ENCODE assay signal across 7 mouse cellular contexts in the genomic region with DNA sequence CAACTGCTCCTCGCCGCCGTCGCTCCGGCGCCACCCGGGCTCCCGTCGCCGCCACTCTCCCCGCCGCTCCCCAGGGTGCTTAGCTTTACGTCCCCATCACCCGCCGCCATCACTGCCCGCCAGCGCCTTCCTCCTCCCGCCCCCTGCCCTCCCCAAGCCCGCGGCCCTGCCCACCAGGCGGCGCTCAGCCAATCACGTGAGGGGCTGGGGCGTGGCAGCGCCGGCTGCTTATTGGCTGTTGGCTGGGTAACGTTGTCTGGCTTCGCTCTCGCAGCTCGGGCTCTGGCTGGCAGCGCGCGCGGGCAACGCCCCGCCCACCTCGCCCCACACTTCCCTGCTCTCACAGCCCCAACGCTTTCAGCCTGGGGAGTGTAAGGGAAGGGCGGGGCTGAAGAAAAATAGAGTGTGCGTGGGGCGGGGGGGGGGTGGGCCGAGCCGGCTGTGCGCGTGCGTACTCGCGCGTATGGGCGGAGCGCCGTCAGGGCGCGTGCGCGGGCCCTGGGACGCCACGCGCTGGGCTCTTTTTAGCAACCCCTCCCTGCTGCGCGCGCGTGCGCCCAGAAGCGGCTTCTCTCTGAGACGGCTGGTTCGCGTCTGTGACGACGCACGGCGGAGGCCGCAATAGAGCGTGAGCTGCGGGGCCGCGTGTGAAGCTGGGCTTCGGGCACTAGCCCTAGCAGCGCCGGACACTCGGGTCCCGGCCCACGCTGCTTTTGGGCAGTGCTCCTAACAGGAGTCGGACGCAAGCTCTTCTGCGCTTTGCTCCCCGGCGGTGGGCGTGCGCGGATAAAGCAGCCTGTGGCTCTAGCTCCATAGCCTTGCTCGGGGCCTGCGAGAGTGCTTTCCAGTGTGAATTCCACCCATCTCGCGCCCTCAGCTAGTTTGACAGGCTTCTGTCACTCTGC. TPM values are rescaled to one million over a fixed set of nuclear protein-coding genes. Genes with fewer than 3 reads are reported as not detected.
DNase-seq lines count a peak whose midpoint lies in the region; ATAC-seq lines count a peak whose summit lies in the region.

A gene (minus strand): TSS at position 162 of the 905 bp plus-strand sequence.

- H3K4me1 ChIP-seq in embryonic facial prominence, embryonic 12.5 days, result peaks cover 9% of the 10 kb centered on the region
- no peaks in the 10 kb centered on the region; the same call in 1 of the 2 replicates for H3K4me1 ChIP-seq in limb, embryonic 11.5 days (ENCODE audit: control insufficient read depth, insufficient read depth, low read length)
- H3K4me1 ChIP-seq in midbrain, embryonic 14.5 days (ENCODE audit: control insufficient read depth, insufficient read depth, low read length), result peaks cover 23% of the 10 kb centered on the region

- ATAC-seq in embryonic facial prominence, embryonic 12.5 days (ENCODE audit: insufficient number of reproducible peaks, insufficient read depth, low FRiP score, low TSS enrichment), result peak; percentile 99
- peak; percentile 98 for ATAC-seq in limb, embryonic 11.5 days (ENCODE audit: insufficient number of reproducible peaks, low FRiP score, low TSS enrichment, low read depth)
- ATAC-seq in midbrain, embryonic 14.5 days (ENCODE audit: low FRiP score, low TSS enrichment), result peak; percentile 99

- peak within 1 kb of the TSS; percentile 86 for H3K9ac ChIP-seq in embryonic facial prominence, embryonic 12.5 days
- H3K9ac ChIP-seq in limb, embryonic 11.5 days (ENCODE audit: low read length), result peak within 1 kb of the TSS; percentile 85
- peak within 1 kb of the TSS; percentile 78 for H3K9ac ChIP-seq in midbrain, embryonic 14.5 days (replicated peaks; ENCODE audit: low read length)

- H3K9me3 ChIP-seq in embryonic facial prominence, embryonic 12.5 days, result no peaks in the 10 kb centered on the region
- no peaks in the 10 kb centered on the region for H3K9me3 ChIP-seq in limb, embryonic 11.5 days (ENCODE audit: control insufficient read depth, low read length)
- H3K9me3 ChIP-seq in midbrain, embryonic 14.5 days (ENCODE audit: control insufficient read depth, low read length), result no peaks in the 10 kb centered on the region

- no peaks in the 10 kb centered on the region for H3K36me3 ChIP-seq in embryonic facial prominence, embryonic 12.5 days
- no peaks in the 10 kb centered on the region for H3K36me3 ChIP-seq in limb, embryonic 11.5 days (ENCODE audit: control insufficient read depth, insufficient read depth, low read length)
- H3K36me3 ChIP-seq in midbrain, embryonic 14.5 days (ENCODE audit: control insufficient read depth, insufficient read depth, low read length), result no peaks in the 10 kb centered on the region

- peak within 1 kb of the TSS; percentile 88 for H3K4me3 ChIP-seq in embryonic facial prominence, embryonic 12.5 days
- H3K4me3 ChIP-seq in limb, embryonic 11.5 days (ENCODE audit: low read depth, low read length), result peak within 1 kb of the TSS; percentile 88
- H3K4me3 ChIP-seq in midbrain, embryonic 14.5 days (replicated peaks; ENCODE audit: low read depth, low read length), result peak within 1 kb of the TSS; percentile 81

- DNase-seq in adrenal gland, postnatal 25 days, result peak; percentile 98
- DNase-seq in heart, adult 11 months, result peak; percentile 100
- peak; percentile 98 for DNase-seq in kidney, adult 18-20 months
- DNase-seq in limb, embryonic 11.5 days (ENCODE audit: low spot score), result peak; percentile 97
- DNase-seq in midbrain, embryonic 14.5 days, result peak; percentile 99
- DNase-seq in spleen, adult 18-20 months, result peak; percentile 96 to 97

- peak within 1 kb of the TSS; percentile 94 for H3K27ac ChIP-seq in embryonic facial prominence, embryonic 12.5 days
- peak within 1 kb of the TSS; percentile 76 for H3K27ac ChIP-seq in limb, embryonic 11.5 days (replicated peaks; ENCODE audit: low read depth, low read length)
- H3K27ac ChIP-seq in midbrain, embryonic 14.5 days (replicated peaks; ENCODE audit: low read depth, low read length), result peak within 1 kb of the TSS; percentile 95

- H3K4me2 ChIP-seq in embryonic facial prominence, embryonic 12.5 days (replicated peaks), result peak within 1 kb of the TSS; percentile 62
- H3K4me2 ChIP-seq in limb, embryonic 11.5 days (ENCODE audit: low read depth, severe bottlenecking), result peak within 1 kb of the TSS; percentile 61
- H3K4me2 ChIP-seq in midbrain, embryonic 14.5 days (ENCODE audit: low read length), result peak within 1 kb of the TSS; percentile 87

- H3K27me3 ChIP-seq in embryonic facial prominence, embryonic 12.5 days, result no peaks in the 10 kb centered on the region
- no peaks in the 10 kb centered on the region for H3K27me3 ChIP-seq in limb, embryonic 11.5 days (ENCODE audit: control insufficient read depth, insufficient read depth, low read length)
- no peaks in the 10 kb centered on the region for H3K27me3 ChIP-seq in midbrain, embryonic 14.5 days (ENCODE audit: control insufficient read depth, insufficient read depth, low read length)

- WGBS in embryonic facial prominence, embryonic 12.5 days, result under 1% methylated on average over 79 of the region's 95 CpGs
- WGBS in limb, embryonic 11.5 days, result under 1% methylated on average over 94 of the region's 95 CpGs
- under 1% methylated on average over 93 of the region's 95 CpGs for WGBS in midbrain, embryonic 14.5 days

RNA-seq across cellular contexts. Expression of the gene that starts here (rescaled TPM):
- 49.0 and 55.4 TPM in 2 replicates for total RNA-seq in adrenal gland, postnatal 25 days (2021)
- polyA plus RNA-seq in embryonic facial prominence, embryonic 12.5 days (2016; fragmentation: Nextera tagmentation; extraction: Ambion mirVana), result 50.3 and 50.8 TPM in 2 replicates
- polyA plus RNA-seq in limb, embryonic 11.5 days (2014; fragmentation: Nextera tagmentation; extraction: Ambion mirVana), result 28.9 and 31.9 TPM in 2 replicates
- 20.0 and 23.0 TPM in 2 replicates for polyA plus RNA-seq in midbrain, embryonic 14.5 days (2014; fragmentation: Nextera tagmentation; extraction: Ambion mirVana)

Comparison
In these comparisons a context has a peak if more than half of its experiments do, and no peak if none do; other contexts are left out.
1. Peak in every context shown above with its lines: DNase-seq, ATAC-seq, H3K4me3 ChIP-seq and H3K27ac ChIP-seq.